8 mouse cellular contexts compared by ENCODE assay signal in genomic region chrX:36874178-36874696, GRCm38 (mm10). TPM values are rescaled to one million over a fixed set of nuclear protein-coding genes. Genes with fewer than 3 reads are reported as not detected.
A peak's percentile ranks its signal among the peaks of the same experiment; 100 is the strongest.
DNase-seq lines count a peak whose midpoint lies in the region; ATAC-seq and TF ChIP-seq lines count a peak whose summit lies in the region.

No protein-coding gene starts in this region.

- peaks cover 7% of the 10 kb centered on the region; the same call in 1 of the 2 replicates for H3K9me3 ChIP-seq in hindbrain, embryonic 10.5 days
- H3K9me3 ChIP-seq in lung, embryonic 15.5 days = no peaks in the 10 kb centered on the region

- TF ChIP-seq CTCF in olfactory bulb, adult 2 months (IDR thresholded peaks at IDR 0.05; ENCODE audit: insufficient read depth, low read depth, low read length) = no peak

- peaks cover 7% of the 10 kb centered on the region for H3K4me1 ChIP-seq in hindbrain, embryonic 10.5 days (replicated peaks)
- H3K4me1 ChIP-seq in lung, embryonic 15.5 days = no peaks in the 10 kb centered on the region
- H3K4me1 ChIP-seq in olfactory bulb, adult 2 months (ENCODE audit: control insufficient read depth, insufficient read depth, low read length) = 0 out of 2 replicates have a peak, but pooled peaks cover 2% of the 10 kb centered on the region

- peak; percentile 83 for TF ChIP-seq POLR2A in olfactory bulb, adult 2 months (IDR thresholded peaks at IDR 0.05; ENCODE audit: insufficient read depth, low read depth, low read length)

- peak; percentile 68 for DNase-seq in MN1 (ENCODE audit: low spot score)
- peak; percentile 87 for DNase-seq in cerebellum, adult 9-10 months
- DNase-seq in hindbrain, embryonic 10.5 days (ENCODE audit: low spot score) = peak; percentile 87
- peak; percentile 25 for DNase-seq in layer of hippocampus, adult 9-10 months (ENCODE audit: low spot score)
- DNase-seq in thymus, adult 18-20 months = peak; percentile 73 to 80

- no peaks in the 10 kb centered on the region for H3K27me3 ChIP-seq in hindbrain, embryonic 10.5 days (ENCODE audit: insufficient read depth, poor library complexity, severe bottlenecking)
- H3K27me3 ChIP-seq in lung, embryonic 15.5 days = no peaks in the 10 kb centered on the region

- H3K4me3 ChIP-seq in hindbrain, embryonic 10.5 days = peak overlapping the region; percentile 73
- H3K4me3 ChIP-seq in lung, embryonic 15.5 days = peak overlapping the region; percentile 70
- peak overlapping the region; percentile 75 for H3K4me3 ChIP-seq in olfactory bulb, adult 2 months (ENCODE audit: insufficient read depth, low read depth, low read length)

- H3K36me3 ChIP-seq in hindbrain, embryonic 10.5 days = 0 out of 2 replicates have a peak, but pooled peaks cover 3% of the 10 kb centered on the region
- no peaks in the 10 kb centered on the region for H3K36me3 ChIP-seq in lung, embryonic 15.5 days

- H3K27ac ChIP-seq in hindbrain, embryonic 10.5 days = peak overlapping the region; percentile 90
- peak overlapping the region; percentile 69 for H3K27ac ChIP-seq in lung, embryonic 15.5 days
- H3K27ac ChIP-seq in olfactory bulb, adult 2 months (ENCODE audit: insufficient read depth, low read depth, low read length) = peak overlapping the region; percentile 37; the same call in 1 of the 2 replicates

- 10% methylated on average over 57 of the region's 57 CpGs for WGBS in hindbrain, embryonic 10.5 days
- WGBS in lung, embryonic 15.5 days = 9% methylated on average over 57 of the region's 57 CpGs
- 11% methylated on average over 57 of the region's 57 CpGs for WGBS in olfactory bulb, adult 2 months

- peak; percentile 97 for ATAC-seq in frontal cortex, adult (ENCODE audit: low TSS enrichment)
- ATAC-seq in lung, embryonic 15.5 days (ENCODE audit: borderline replicate concordance, extremely low read depth, low FRiP score, low TSS enrichment) = peak; percentile 96

- peak overlapping the region; percentile 69 for H3K9ac ChIP-seq in lung, embryonic 15.5 days

- H3K4me2 ChIP-seq in lung, embryonic 15.5 days = peak overlapping the region; percentile 62

RNA-seq across cellular contexts. Expression of gene C330007P06Rik, which starts 0.3 kb away (rescaled TPM):
- 25.1 and 31.5 TPM in 2 replicates for polyA plus RNA-seq in hindbrain, embryonic 10.5 days (2016; fragmentation: Nextera tagmentation; extraction: Ambion mirVana)
- polyA plus RNA-seq in lung, embryonic 15.5 days (2015; fragmentation: Nextera tagmentation; extraction: Ambion mirVana) = 31.6 and 35.7 TPM in 2 replicates
- polyA plus RNA-seq in olfactory bulb, adult 2 months (2012; ENCODE audit: insufficient read depth, insufficient read length, low replicate concordance, missing spikeins) = not detected in 2 replicates

RNA-seq across cellular contexts. Expression of gene Ube2a, which starts 0.5 kb away (rescaled TPM):
- 133 TPM in 2 replicates for polyA plus RNA-seq in hindbrain, embryonic 10.5 days (2016; fragmentation: Nextera tagmentation; extraction: Ambion mirVana)
- polyA plus RNA-seq in lung, embryonic 15.5 days (2015; fragmentation: Nextera tagmentation; extraction: Ambion mirVana) = 129 and 132 TPM in 2 replicates
- not detected in 2 replicates for polyA plus RNA-seq in olfactory bulb, adult 2 months (2012; ENCODE audit: insufficient read depth, insufficient read length, low replicate concordance, missing spikeins)

RNA-seq across cellular contexts. Expression of gene Nkrf, which starts 28.5 kb away (rescaled TPM):
- 3.0 and 4.7 TPM in 2 replicates for polyA plus RNA-seq in hindbrain, embryonic 10.5 days (2016; fragmentation: Nextera tagmentation; extraction: Ambion mirVana)
- 1.4 and 1.5 TPM in 2 replicates for polyA plus RNA-seq in lung, embryonic 15.5 days (2015; fragmentation: Nextera tagmentation; extraction: Ambion mirVana)
- not detected in 2 replicates for polyA plus RNA-seq in olfactory bulb, adult 2 months (2012; ENCODE audit: insufficient read depth, insufficient read length, low replicate concordance, missing spikeins)

Comparison
In these comparisons a context has a peak if more than half of its experiments do, and no peak if none do; other contexts are left out.
1. Peak in every context shown above with its lines: DNase-seq, ATAC-seq, H3K4me3 ChIP-seq and H3K27ac ChIP-seq.
2. DNase-seq: peak in every context shown above with its lines; median percentile 87 in cerebellum, adult 9-10 months; 87 in hindbrain, embryonic 10.5 days; 76 in thymus, adult 18-20 months; 68 in MN1; 25 in layer of hippocampus, adult 9-10 months.
3. H3K27ac ChIP-seq: peak in every context shown above with its lines; median percentile 90 in hindbrain, embryonic 10.5 days; 69 in lung, embryonic 15.5 days; 37 in olfactory bulb, adult 2 months.
4. RNA of gene Ube2a, which starts 0.5 kb away (polyA plus RNA-seq): 133 TPM in hindbrain, embryonic 10.5 days and 129 to 132 TPM in lung, embryonic 15.5 days; not detected in olfactory bulb, adult 2 months; every median in the first group is over 100 times any median in the second.